Mouse (Mus musculus) cerebellum, adult 2 months (tissue): ENCODE results near the gene Diaph3. TPM values are rescaled to one million over a fixed set of nuclear protein-coding genes. Genes with fewer than 3 reads are reported as not detected.

Source experiments
- DNase-seq, 2 experiments: peaks; one replicate each; pipeline ENCODE4 v3.0.0; 2021
- H3K27ac ChIP-seq: fragments of 200-500 bp; 2 replicates; pipeline ENCODE4 v1.5.1; 2012; ENCODE audit warnings: low read length, control low read depth, inconsistent platforms; ENCODE audit not compliant: insufficient read depth
- H3K27me3 ChIP-seq: fragments of 200-500 bp; 2 replicates; pipeline ENCODE4 v1.6.1; 2012; ENCODE audit warnings: inconsistent platforms, mild to moderate bottlenecking, low read length, moderate library complexity; ENCODE audit not compliant: control insufficient read depth, insufficient read depth
- H3K4me1 ChIP-seq: fragments of 200-500 bp; 2 replicates; pipeline ENCODE4 v1.6.1; 2011; ENCODE audit warnings: low read length; ENCODE audit not compliant: control insufficient read depth, insufficient read depth
- H3K4me3 ChIP-seq: fragments of 200-500 bp; replicated peaks from 2 replicates; pipeline ENCODE3; 2011; ENCODE audit warnings: mild to moderate bottlenecking, low read depth, low read length, control low read depth; ENCODE audit not compliant: insufficient read depth
- CTCF ChIP-seq: fragments of 200-500 bp; IDR thresholded peaks from 2 replicates; pipeline ENCODE4 v1.5.1; 2011; ENCODE audit warnings: low read depth, mild to moderate bottlenecking, control low read depth, low read length, moderate library complexity, borderline replicate concordance; ENCODE audit not compliant: insufficient read depth
- POLR2A ChIP-seq: fragments of 200-500 bp; IDR thresholded peaks from 2 replicates; pipeline ENCODE4 v1.6.1; 2011; ENCODE audit warnings: low read length, control low read depth, borderline replicate concordance; ENCODE audit not compliant: insufficient read depth
- WGBS: fragments of 180-500 bp; shearing (Covaris S2); methylation state at CpG from one replicate; pipeline ENCODE4 v1.1.7; 2018; 5-methylcytosine and 5-hydroxymethylcytosine counted together
- polyA plus RNA-seq: library from polyadenylated mRNA; depleted of rRNA; stranded (reverse); fragments of >200 nt; gene quantifications from 2 replicates; pipeline ENCODE4 v1.2.3, GENCODE M21; 2012

Gene Diaph3
- polyA plus RNA-seq, 1 experiment: 2.0 TPM

GRCm38 (mm10) chr14:87075021-87075531, 66.0 kb downstream of the Diaph3 start:
- H3K27me3 ChIP-seq: no peaks in the 10 kb centered on the region
- TF ChIP-seq CTCF: no peak
- DNase-seq: no peak
- no peak overlapping the region for H3K4me3 ChIP-seq
- 94% methylated on average over 2 of the region's 2 CpGs for WGBS
- no peaks in the 10 kb centered on the region for H3K4me1 ChIP-seq
- H3K27ac ChIP-seq: no peak overlapping the region

- Histone ChIP-seq H3K4me3 (no peak overlapping the region), H3K27me3 (no peaks in the 10 kb centered on the region), H3K27ac (no peak overlapping the region), H3K4me1 (no peaks in the 10 kb centered on the region)
- TF ChIP-seq POLR2A (no peak), CTCF (no peak)
- no peak for DNase-seq
- 95% methylated on average over 4 of the region's 4 CpGs for WGBS
Measured at GRCm38 (mm10) chr14:87064281-87064680, 76.8 kb downstream of the Diaph3 start.

- Histone ChIP-seq H3K4me1 (no peaks in the 10 kb centered on the region), H3K27ac (no peak overlapping the region), H3K27me3 (no peaks in the 10 kb centered on the region), H3K4me3 (no peak overlapping the region)
- WGBS: 91% methylated on average over 2 of the region's 2 CpGs
- no peak for TF ChIP-seq POLR2A
- no peak for TF ChIP-seq CTCF
- DNase-seq: no peak
Measured at GRCm38 (mm10) chr14:87056169-87056568, 84.9 kb downstream of the Diaph3 start.

GRCm38 (mm10) chr14:87051187-87051586, 89.8 kb downstream of the Diaph3 start:
- Histone ChIP-seq H3K27me3 (no peaks in the 10 kb centered on the region), H3K27ac (no peak overlapping the region), H3K4me3 (no peak overlapping the region), H3K4me1 (no peaks in the 10 kb centered on the region)
- 93% methylated on average over 5 of the region's 5 CpGs for WGBS
- no peak for DNase-seq
- TF ChIP-seq CTCF (no peak), POLR2A (no peak)

- H3K4me3 ChIP-seq: no peak overlapping the region
- no peak for TF ChIP-seq POLR2A
- no peak for TF ChIP-seq CTCF
- no peak overlapping the region for H3K27ac ChIP-seq
- no peaks in the 10 kb centered on the region for H3K27me3 ChIP-seq
- WGBS: 65% methylated on average over 5 of the region's 5 CpGs
- no peaks in the 10 kb centered on the region for H3K4me1 ChIP-seq
- no peak for DNase-seq
Measured at GRCm38 (mm10) chr14:87044401-87044806, 96.6 kb downstream of the Diaph3 start.

GRCm38 (mm10) chr14:87020240-87020639, 120.8 kb downstream of the Diaph3 start:
- Histone ChIP-seq H3K27me3 (no peaks in the 10 kb centered on the region), H3K4me3 (no peak overlapping the region), H3K27ac (no peak overlapping the region), H3K4me1 (peaks cover 2% of the 10 kb centered on the region; the same call in 1 of the 2 replicates)
- TF ChIP-seq POLR2A (no peak), CTCF (no peak)
- no peak for DNase-seq
- 96% methylated on average over 10 of the region's 10 CpGs for WGBS

- Histone ChIP-seq H3K4me3 (no peak overlapping the region), H3K27me3 (no peaks in the 10 kb centered on the region), H3K4me1 (peaks cover 2% of the 10 kb centered on the region; the same call in 1 of the 2 replicates), H3K27ac (no peak overlapping the region)
- no peak for TF ChIP-seq CTCF
- no peak for TF ChIP-seq POLR2A
- peak; percentile 35 to 63 for DNase-seq
- WGBS: 20% methylated on average over 3 of the region's 3 CpGs
Measured at GRCm38 (mm10) chr14:87019687-87020086, 121.3 kb downstream of the Diaph3 start.

- Histone ChIP-seq H3K27me3 (no peaks in the 10 kb centered on the region), H3K4me3 (no peak overlapping the region), H3K4me1 (no peaks in the 10 kb centered on the region), H3K27ac (no peak overlapping the region)
- no peak for DNase-seq
- 86% methylated on average over 4 of the region's 4 CpGs for WGBS
- TF ChIP-seq POLR2A: no peak
- TF ChIP-seq CTCF: no peak
Measured at GRCm38 (mm10) chr14:86997318-86997717, 143.7 kb downstream of the Diaph3 start.
